Mouse (Mus musculus): ENCODE data around the gene Ssh3. TPM values are rescaled to one million over a fixed set of nuclear protein-coding genes. Genes with fewer than 3 reads are reported as not detected.

Gene Ssh3
- total RNA-seq, 1 experiment from 2014 or later, result 23.2 TPM

GRCm38 (mm10) chr19:4299126-4299525, 30.1 kb upstream of the Ssh3 start:
- no peak for ATAC-seq (replicated peaks in 1 of 2; ENCODE audit: insufficient read depth in 1 of 2, low FRiP score in 2 of 2, low TSS enrichment in 1 of 2, low read depth in 1 of 2, poor library complexity in 2 of 2, severe bottlenecking in 2 of 2)

- no peak for ATAC-seq (replicated peaks in 1 of 2; ENCODE audit: insufficient read depth in 1 of 2, low FRiP score in 2 of 2, low TSS enrichment in 1 of 2, low read depth in 1 of 2, poor library complexity in 2 of 2, severe bottlenecking in 2 of 2)
Observed at GRCm38 (mm10) chr19:4298322-4299121, 29.5 kb upstream of the Ssh3 start.

GRCm38 (mm10) chr19:4297851-4298250, 28.9 kb upstream of the Ssh3 start:
- no peak for ATAC-seq (replicated peaks in 1 of 2; ENCODE audit: insufficient read depth in 1 of 2, low FRiP score in 2 of 2, low TSS enrichment in 1 of 2, low read depth in 1 of 2, poor library complexity in 2 of 2, severe bottlenecking in 2 of 2)

DNA sequence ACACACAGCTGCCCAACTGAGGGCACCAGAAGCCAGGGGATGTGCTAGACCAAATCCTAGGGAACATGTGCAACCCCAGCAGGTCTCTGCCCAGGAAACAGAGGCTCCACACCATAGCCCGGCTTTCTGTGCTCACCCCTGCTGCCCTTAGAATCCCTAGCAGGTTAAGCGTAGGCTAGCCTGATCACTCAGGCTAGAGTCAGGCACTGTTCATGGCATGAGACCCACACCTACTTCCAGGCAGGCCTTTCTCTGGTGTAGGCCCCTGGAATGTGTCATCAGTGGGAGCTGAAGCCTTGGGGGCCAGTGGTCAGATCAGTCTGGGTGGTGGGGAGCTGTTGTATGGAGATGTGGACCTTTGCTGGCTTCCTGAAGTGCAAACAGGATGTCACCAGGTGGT, 27.6 kb upstream of the Ssh3 start:
- no peak for ATAC-seq (replicated peaks in 1 of 2; ENCODE audit: insufficient read depth in 1 of 2, low FRiP score in 2 of 2, low TSS enrichment in 1 of 2, low read depth in 1 of 2, poor library complexity in 2 of 2, severe bottlenecking in 2 of 2)

- no peak for ATAC-seq (replicated peaks in 1 of 2; ENCODE audit: insufficient read depth in 1 of 2, low FRiP score in 2 of 2, low TSS enrichment in 1 of 2, low read depth in 1 of 2, poor library complexity in 2 of 2, severe bottlenecking in 2 of 2)
Observed at GRCm38 (mm10) chr19:4295391-4295790, 26.4 kb upstream of the Ssh3 start.

DNA sequence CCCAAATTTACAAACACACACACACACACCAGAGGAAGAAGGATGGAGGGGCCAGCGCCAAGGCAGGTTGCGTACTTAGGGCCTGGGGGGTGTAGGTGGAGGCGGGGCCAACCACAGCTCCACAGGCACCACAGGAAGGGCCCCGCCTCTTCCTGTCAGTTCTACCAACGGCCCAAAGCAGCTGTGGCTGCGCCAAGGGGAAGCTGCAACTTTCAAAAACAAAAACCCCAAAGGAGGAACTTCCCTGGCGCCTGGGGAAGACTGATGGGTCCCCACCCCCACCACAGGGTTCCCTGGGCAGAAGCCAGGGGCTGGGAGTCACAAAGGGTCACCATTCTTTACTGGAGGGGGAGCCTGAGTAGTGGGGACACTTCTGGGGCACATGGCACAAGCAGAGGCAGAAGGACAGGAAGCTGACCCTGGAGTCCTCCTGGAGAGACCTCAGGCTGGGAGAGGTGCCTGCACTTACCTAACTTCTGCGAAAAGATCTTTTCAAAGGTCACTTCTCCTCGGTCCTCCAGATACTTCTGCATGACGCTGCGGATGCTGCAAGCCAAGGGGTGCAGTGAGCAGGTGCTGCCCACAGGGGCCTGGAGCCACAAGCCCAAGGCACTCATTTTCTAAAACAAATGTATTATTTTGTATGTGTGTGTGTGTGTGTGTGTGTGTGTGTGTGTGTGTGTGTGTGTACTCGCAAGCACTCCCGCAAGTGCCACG, 25.6 kb upstream of the Ssh3 start:
- ATAC-seq (replicated peaks in 1 of 2; ENCODE audit: insufficient read depth in 1 of 2, low FRiP score in 2 of 2, low TSS enrichment in 1 of 2, low read depth in 1 of 2, poor library complexity in 2 of 2, severe bottlenecking in 2 of 2), result peak; percentile 88 to 91

- ATAC-seq (replicated peaks in 1 of 2; ENCODE audit: insufficient read depth in 1 of 2, low FRiP score in 2 of 2, low TSS enrichment in 1 of 2, low read depth in 1 of 2, poor library complexity in 2 of 2, severe bottlenecking in 2 of 2), result no peak
Observed at GRCm38 (mm10) chr19:4291161-4291560, 22.2 kb upstream of the Ssh3 start.

GRCm38 (mm10) chr19:4290749-4291148, 21.8 kb upstream of the Ssh3 start:
- no peak for ATAC-seq (replicated peaks in 1 of 2; ENCODE audit: insufficient read depth in 1 of 2, low FRiP score in 2 of 2, low TSS enrichment in 1 of 2, low read depth in 1 of 2, poor library complexity in 2 of 2, severe bottlenecking in 2 of 2)

- no peak for ATAC-seq (replicated peaks in 1 of 2; ENCODE audit: insufficient read depth in 1 of 2, low FRiP score in 2 of 2, low TSS enrichment in 1 of 2, low read depth in 1 of 2, poor library complexity in 2 of 2, severe bottlenecking in 2 of 2)
Observed at GRCm38 (mm10) chr19:4283653-4284052, 14.7 kb upstream of the Ssh3 start.

DNA sequence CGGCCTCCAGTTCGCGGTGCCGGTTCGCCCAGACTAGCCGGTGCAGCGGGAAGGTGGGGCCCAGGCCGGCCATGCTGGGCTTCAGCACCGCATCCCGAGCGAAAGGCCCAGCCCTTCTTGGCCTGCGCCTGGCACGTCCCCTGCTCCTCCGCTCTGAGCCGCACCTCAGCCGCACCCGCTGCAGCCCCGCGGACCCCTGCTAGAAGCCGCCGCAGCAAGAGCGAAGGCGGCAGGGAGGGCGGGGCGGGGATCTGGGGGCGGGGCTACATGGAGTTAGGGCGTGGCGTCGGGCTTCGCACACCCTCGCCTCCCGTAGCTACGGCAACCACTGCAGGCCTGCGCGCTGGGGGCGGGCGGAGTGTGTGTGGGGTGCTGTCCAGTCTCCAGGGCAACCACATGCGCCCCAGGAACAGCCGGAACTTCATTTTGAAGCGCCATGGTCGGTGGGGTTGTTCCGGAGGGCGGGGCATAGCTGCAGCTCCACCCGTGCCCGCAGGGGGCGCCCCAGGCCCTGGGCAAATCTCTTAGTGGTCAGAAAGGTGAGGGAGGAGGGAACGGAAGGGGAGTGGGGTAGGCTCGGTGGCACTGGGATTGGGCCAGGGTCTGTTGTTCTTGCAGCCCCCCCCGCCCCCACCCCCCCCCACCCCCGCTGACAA, 14.0 kb upstream of the Ssh3 start, which contains the start of gene Ankrd13d:
Gene Ankrd13d, minus strand, starts transcription at position 240 of the 656 bp plus-strand sequence.
- peak; percentile 92 to 93 for ATAC-seq (replicated peaks in 1 of 2; ENCODE audit: insufficient read depth in 1 of 2, low FRiP score in 2 of 2, low TSS enrichment in 1 of 2, low read depth in 1 of 2, poor library complexity in 2 of 2, severe bottlenecking in 2 of 2)

- no peak for ATAC-seq (replicated peaks in 1 of 2; ENCODE audit: insufficient read depth in 1 of 2, low FRiP score in 2 of 2, low TSS enrichment in 1 of 2, low read depth in 1 of 2, poor library complexity in 2 of 2, severe bottlenecking in 2 of 2)
Observed at GRCm38 (mm10) chr19:4280425-4280824, 11.4 kb upstream of the Ssh3 start.

GRCm38 (mm10) chr19:4279487-4279886, 10.5 kb upstream of the Ssh3 start:
- no peak for ATAC-seq (replicated peaks in 1 of 2; ENCODE audit: insufficient read depth in 1 of 2, low FRiP score in 2 of 2, low TSS enrichment in 1 of 2, low read depth in 1 of 2, poor library complexity in 2 of 2, severe bottlenecking in 2 of 2)

- no peak for ATAC-seq (replicated peaks in 1 of 2; ENCODE audit: insufficient read depth in 1 of 2, low FRiP score in 2 of 2, low TSS enrichment in 1 of 2, low read depth in 1 of 2, poor library complexity in 2 of 2, severe bottlenecking in 2 of 2)
Observed at GRCm38 (mm10) chr19:4270972-4271371, 2.0 kb upstream of the Ssh3 start.

DNA sequence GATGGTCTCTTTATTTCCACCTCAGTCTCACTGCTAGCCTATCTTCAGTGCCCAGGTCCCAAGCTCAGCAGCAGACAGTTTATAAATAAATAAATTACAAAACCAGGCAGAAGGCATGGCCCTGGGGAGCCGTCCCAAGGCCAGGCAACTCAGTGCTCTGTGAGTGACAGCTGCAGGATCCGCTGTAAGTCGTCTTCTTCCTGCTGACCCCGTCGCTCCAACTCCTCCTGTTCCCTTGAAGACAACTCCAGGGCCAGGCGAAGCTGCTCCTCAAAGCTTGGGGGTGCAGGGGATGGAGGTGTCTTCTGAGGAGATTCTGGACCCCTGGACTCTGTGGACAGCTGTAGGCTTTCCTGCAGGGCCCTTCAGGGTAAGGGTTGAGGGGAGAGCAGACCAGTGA, 1.2 kb upstream of the Ssh3 start:
- ATAC-seq (replicated peaks in 1 of 2; ENCODE audit: insufficient read depth in 1 of 2, low FRiP score in 2 of 2, low TSS enrichment in 1 of 2, low read depth in 1 of 2, poor library complexity in 2 of 2, severe bottlenecking in 2 of 2), result no peak

GRCm38 (mm10) chr19:4265956-4266355, 3.0 kb downstream of the Ssh3 start:
- ATAC-seq (replicated peaks in 1 of 2; ENCODE audit: insufficient read depth in 1 of 2, low FRiP score in 2 of 2, low TSS enrichment in 1 of 2, low read depth in 1 of 2, poor library complexity in 2 of 2, severe bottlenecking in 2 of 2), result no peak

- no peak for ATAC-seq (replicated peaks in 1 of 2; ENCODE audit: insufficient read depth in 1 of 2, low FRiP score in 2 of 2, low TSS enrichment in 1 of 2, low read depth in 1 of 2, poor library complexity in 2 of 2, severe bottlenecking in 2 of 2)
Observed at GRCm38 (mm10) chr19:4264171-4264780, 4.7 kb downstream of the Ssh3 start.

DNA sequence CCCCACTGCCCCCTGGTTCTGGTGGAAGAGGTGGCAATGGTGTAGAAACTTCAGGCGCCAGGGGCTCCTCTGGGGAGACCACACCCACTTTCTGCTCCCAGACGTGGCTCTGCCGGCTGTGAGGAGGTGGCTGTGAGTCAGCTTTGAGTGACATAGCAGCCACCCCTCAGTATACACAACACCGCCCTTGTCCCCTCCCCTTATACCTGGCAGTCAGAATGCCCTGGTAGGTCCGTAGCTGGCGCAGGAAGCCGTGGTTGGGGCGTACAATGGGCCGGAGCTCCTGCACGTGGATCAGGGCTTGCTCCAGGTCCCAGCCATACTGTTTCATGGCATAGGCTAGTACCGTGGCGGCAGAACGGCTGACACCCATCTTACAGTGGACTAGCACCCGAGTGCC, 5.3 kb downstream of the Ssh3 start:
- peak in 1 of 2 experiments; percentile 26; a peak in 1 of 4 replicates for ATAC-seq (replicated peaks in 1 of 2; ENCODE audit: insufficient read depth in 1 of 2, low FRiP score in 2 of 2, low TSS enrichment in 1 of 2, low read depth in 1 of 2, poor library complexity in 2 of 2, severe bottlenecking in 2 of 2)

- ATAC-seq (replicated peaks in 1 of 2; ENCODE audit: insufficient read depth in 1 of 2, low FRiP score in 2 of 2, low TSS enrichment in 1 of 2, low read depth in 1 of 2, poor library complexity in 2 of 2, severe bottlenecking in 2 of 2), result no peak
Observed at GRCm38 (mm10) chr19:4262756-4263155, 6.2 kb downstream of the Ssh3 start.

Measured in hematopoietic stem cell, adult 5-6 weeks (primary cell).